Mouse (Mus musculus): ENCODE data around the gene Nr3c2. TPM values are rescaled to one million over a fixed set of nuclear protein-coding genes. Genes with fewer than 3 reads are reported as not detected.

Gene Nr3c2
- polyA plus RNA-seq, 1 experiment from 2014 or later, result 0.90 TPM

DNA sequence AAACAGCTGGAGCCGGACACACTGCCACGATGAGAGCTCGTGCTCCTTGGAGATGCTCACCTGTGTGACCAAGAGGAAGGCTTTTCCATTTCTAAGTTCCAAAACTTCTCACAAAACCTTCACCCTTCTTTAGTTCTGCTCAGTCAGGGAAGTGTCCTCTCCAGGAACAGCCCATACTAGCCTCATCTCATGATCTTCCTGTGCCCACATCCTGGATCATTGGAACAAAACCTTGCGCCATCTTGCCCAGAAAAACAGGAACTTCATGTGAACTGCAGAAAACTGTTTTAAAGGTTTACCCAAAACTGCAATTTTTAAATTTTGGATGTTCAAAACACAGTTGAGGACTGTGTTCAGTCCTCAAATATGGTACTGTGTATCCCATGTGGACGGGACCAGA, 142.0 kb downstream of the Nr3c2 start:
- Histone ChIP-seq H3K9me3 (replicated peaks) (no peaks in the 10 kb centered on the region), H3K4me3 (no peak overlapping the region), H3K27me3 (no peaks in the 10 kb centered on the region), H3K4me1 (no peaks in the 10 kb centered on the region), H3K36me3 (ENCODE audit: poor library complexity, severe bottlenecking) (no peaks in the 10 kb centered on the region), H3K4me2 (no peak overlapping the region), H3K9ac (no peak overlapping the region), H3K27ac (no peak overlapping the region)
- 93% methylated on average over 5 of the region's 5 CpGs for WGBS
- no peak for ATAC-seq

DNA sequence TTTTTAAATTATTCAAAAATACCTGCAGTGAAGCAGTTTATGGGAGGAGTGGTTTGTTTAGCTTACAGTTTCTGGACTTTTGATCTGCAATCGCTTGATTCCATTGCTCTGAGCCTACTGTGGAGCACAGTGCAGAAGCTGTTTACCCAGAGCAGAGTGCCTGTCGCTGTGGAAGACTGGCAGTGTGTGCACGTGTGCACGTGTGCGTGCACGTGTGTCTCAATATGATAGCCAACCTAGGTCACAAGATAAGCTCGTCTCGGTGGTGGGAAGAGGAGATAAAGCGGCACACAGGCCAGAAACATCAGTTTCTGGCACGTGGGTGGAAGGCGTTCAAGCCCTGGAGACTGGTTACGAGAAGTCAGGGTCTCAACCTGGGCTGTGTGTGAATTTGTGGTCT, 145.6 kb downstream of the Nr3c2 start:
- H3K4me2 ChIP-seq, result no peak overlapping the region
- WGBS, result 88% methylated on average over 12 of the region's 12 CpGs
- no peak overlapping the region for H3K4me3 ChIP-seq
- H3K4me1 ChIP-seq, result no peaks in the 10 kb centered on the region
- H3K9me3 ChIP-seq (replicated peaks), result no peaks in the 10 kb centered on the region
- no peaks in the 10 kb centered on the region for H3K36me3 ChIP-seq (ENCODE audit: poor library complexity, severe bottlenecking)
- H3K9ac ChIP-seq, result no peak overlapping the region
- no peaks in the 10 kb centered on the region for H3K27me3 ChIP-seq
- no peak overlapping the region for H3K27ac ChIP-seq
- ATAC-seq, result no peak

DNA sequence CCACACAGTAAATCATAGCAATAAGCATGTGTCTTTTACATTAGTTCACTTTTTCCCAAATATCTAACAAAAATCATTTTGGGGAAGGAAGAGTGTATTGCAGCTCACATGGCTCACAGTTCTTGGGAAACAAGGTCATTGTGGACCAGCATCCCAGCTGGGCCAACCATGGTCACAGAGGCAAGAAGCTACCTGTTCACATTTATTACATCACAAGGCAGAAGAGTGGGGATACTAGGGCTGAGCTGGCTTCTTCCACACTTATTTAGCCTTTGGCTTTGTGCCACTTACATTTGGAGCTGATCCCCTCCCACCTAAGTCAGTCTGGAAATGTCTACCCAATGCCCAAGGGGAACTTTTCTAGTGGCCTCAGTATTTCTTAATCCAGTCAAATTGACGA, 146.5 kb downstream of the Nr3c2 start:
- no peak overlapping the region for H3K4me3 ChIP-seq
- no peak overlapping the region for H3K9ac ChIP-seq
- no peaks in the 10 kb centered on the region for H3K27me3 ChIP-seq
- no peak overlapping the region for H3K27ac ChIP-seq
- H3K4me1 ChIP-seq, result no peaks in the 10 kb centered on the region
- no peak overlapping the region for H3K4me2 ChIP-seq
- 90% methylated on average over 1 of the region's 1 CpGs for WGBS
- ATAC-seq, result no peak
- H3K9me3 ChIP-seq (replicated peaks), result no peaks in the 10 kb centered on the region
- H3K36me3 ChIP-seq (ENCODE audit: poor library complexity, severe bottlenecking), result no peaks in the 10 kb centered on the region

DNA sequence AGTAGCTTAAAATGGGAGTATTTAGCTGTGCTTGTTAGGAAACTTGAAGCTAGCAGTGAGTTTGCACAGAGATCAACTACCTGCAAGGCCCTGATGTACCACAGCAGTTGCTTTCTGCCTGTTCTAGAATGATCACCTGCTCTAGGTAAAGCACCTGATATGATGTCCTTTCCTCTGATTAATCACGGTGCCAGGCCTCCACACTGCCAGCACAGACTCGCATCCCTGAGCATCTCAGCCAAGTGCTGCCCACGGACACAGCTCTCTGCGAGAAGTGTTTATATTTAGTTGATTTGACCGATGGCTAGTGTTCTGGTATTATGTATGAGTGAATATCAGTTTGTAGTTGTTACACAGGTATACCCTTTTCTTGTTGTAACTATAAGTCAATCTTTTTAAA, 147.0 kb downstream of the Nr3c2 start:
- Histone ChIP-seq H3K4me2 (no peak overlapping the region), H3K27ac (no peak overlapping the region), H3K4me1 (no peaks in the 10 kb centered on the region), H3K4me3 (no peak overlapping the region), H3K36me3 (ENCODE audit: poor library complexity, severe bottlenecking) (no peaks in the 10 kb centered on the region), H3K9ac (no peak overlapping the region), H3K27me3 (no peaks in the 10 kb centered on the region), H3K9me3 (replicated peaks) (no peaks in the 10 kb centered on the region)
- ATAC-seq, result no peak
- 95% methylated on average over 5 of the region's 5 CpGs for WGBS

DNA sequence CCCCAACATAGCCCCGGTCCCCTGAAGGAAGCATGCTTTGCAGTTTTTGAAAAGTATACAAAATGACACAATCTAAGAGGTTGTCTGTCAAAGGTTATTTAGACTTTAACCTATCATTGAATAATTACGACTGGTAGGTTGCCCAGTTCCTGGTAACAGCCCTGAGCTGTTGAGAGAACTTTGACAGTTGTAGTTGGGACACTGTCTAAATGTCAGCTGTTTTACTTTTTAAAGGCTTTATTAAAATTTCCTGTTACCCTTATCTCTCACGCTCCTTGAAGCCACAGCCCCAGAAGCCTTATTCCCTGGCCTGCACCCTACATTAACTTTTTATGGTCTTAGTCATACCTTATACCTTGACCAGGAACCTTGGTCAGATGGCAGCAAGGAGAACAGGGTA, 147.5 kb downstream of the Nr3c2 start:
- no peak overlapping the region for H3K4me2 ChIP-seq
- no peaks in the 10 kb centered on the region for H3K27me3 ChIP-seq
- no peaks in the 10 kb centered on the region for H3K9me3 ChIP-seq (replicated peaks)
- H3K4me3 ChIP-seq, result no peak overlapping the region
- ATAC-seq, result no peak
- WGBS, result 74% methylated on average over 3 of the region's 3 CpGs
- peaks cover 4% of the 10 kb centered on the region; the same call in 1 of the 2 replicates for H3K4me1 ChIP-seq
- H3K36me3 ChIP-seq (ENCODE audit: poor library complexity, severe bottlenecking), result no peaks in the 10 kb centered on the region
- no peak overlapping the region for H3K27ac ChIP-seq
- no peak overlapping the region for H3K9ac ChIP-seq

DNA sequence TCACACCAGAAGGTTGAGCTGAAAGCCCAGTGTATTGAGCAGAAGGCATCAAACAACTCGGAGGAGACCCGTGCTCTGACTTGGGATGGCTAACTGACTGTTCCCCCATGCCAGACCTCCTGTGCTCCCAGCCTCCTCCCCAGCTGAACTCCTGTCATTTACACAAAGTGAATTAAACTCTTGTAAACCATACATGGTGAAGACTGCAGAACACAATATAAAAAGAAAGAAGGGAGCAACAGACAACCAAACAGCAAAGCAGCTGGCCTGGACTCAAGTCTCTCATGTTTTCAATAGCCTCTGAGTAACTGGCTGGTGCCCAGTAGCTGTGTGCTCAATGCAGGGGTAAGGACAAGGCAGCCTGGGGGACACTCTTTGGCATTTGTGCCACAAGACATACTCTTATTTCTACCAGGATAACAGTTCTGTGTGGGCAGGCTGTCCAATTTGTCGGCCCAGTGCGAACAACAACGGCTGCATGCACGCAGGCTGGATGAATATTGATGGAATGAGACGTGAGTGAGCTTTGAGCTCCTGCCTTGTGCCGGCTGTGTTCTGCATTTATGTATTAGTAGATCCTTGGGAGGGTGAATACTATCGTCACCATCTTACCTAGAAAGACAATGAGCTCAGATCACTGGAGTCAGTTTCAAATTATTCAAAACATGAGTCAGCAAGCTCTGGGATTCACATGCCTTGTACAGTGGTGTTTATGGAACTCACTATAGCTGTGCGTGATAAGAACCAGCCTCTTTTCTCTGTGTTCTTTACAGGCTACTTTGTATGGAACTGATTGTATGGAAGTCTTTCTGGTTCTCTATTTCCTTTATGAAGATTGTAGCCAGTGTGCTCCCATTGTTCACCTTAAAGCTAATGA, 152.4 kb downstream of the Nr3c2 start:
- Histone ChIP-seq H3K9ac (no peak overlapping the region), H3K4me2 (no peak overlapping the region), H3K27me3 (no peaks in the 10 kb centered on the region), H3K9me3 (replicated peaks) (no peaks in the 10 kb centered on the region), H3K4me1 (peaks cover 7% of the 10 kb centered on the region; the same call in 1 of the 2 replicates), H3K4me3 (no peak overlapping the region), H3K36me3 (ENCODE audit: poor library complexity, severe bottlenecking) (no peaks in the 10 kb centered on the region), H3K27ac (no peak overlapping the region)
- peak; percentile 62 for ATAC-seq
- 70% methylated on average over 10 of the region's 10 CpGs for WGBS

DNA sequence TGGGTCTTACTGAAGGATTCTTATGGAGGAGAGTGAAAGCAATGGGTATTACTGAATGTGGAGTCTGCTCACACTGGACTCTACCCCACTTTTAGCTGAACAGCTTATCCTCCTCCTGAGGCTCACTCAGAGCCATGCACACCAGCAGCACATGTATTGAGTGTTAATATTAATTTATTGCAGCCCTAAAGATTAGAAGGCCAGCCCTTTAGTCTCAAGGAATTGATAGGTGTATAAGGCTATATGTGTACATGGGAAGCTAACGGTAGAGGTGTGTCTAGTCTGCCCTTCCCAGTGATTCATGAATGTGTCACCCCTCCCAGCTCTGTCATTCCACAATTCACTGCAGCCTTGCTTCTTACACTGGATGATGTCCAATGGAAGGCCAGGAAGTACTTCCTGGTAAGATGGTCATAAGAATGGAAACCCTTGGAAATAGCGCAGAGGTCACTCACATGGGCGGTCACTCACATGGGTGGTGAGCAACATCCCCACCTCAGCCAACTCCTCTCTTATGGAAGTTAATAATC, 156.3 kb downstream of the Nr3c2 start:
- peaks cover 7% of the 10 kb centered on the region; the same call in 1 of the 2 replicates for H3K4me1 ChIP-seq
- WGBS, result 95% methylated on average over 3 of the region's 3 CpGs
- no peaks in the 10 kb centered on the region for H3K9me3 ChIP-seq (replicated peaks)
- ATAC-seq, result no peak
- H3K27me3 ChIP-seq, result no peaks in the 10 kb centered on the region
- H3K36me3 ChIP-seq (ENCODE audit: poor library complexity, severe bottlenecking), result no peaks in the 10 kb centered on the region
- H3K27ac ChIP-seq, result no peak overlapping the region
- H3K4me3 ChIP-seq, result no peak overlapping the region
- no peak overlapping the region for H3K9ac ChIP-seq
- no peak overlapping the region for H3K4me2 ChIP-seq

DNA sequence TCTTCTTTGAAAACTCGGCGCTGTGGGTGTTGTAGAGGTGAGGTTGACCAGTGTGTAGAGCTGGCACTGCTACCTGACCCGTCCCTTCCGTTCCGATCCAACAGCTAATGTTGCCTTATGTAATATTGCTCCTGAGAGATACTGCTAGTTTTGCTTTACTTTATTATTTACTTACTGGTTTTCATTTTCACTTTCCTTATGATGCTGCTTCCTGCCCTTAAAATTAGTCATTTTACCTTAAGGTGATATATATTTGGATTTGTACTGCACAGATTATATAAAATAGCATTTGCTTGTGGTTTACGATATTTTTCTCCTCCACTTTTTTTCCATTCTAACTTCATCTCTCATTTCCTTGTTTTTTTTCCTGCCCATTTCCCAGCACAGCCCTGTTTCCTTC, 157.6 kb downstream of the Nr3c2 start:
- H3K4me1 ChIP-seq, result 0 out of 2 replicates have a peak, but pooled peaks cover 1% of the 10 kb centered on the region
- WGBS, result 92% methylated on average over 6 of the region's 6 CpGs
- ATAC-seq, result no peak
- H3K4me3 ChIP-seq, result no peak overlapping the region
- H3K27me3 ChIP-seq, result no peaks in the 10 kb centered on the region
- H3K9ac ChIP-seq, result no peak overlapping the region
- H3K4me2 ChIP-seq, result no peak overlapping the region
- H3K36me3 ChIP-seq (ENCODE audit: poor library complexity, severe bottlenecking), result no peaks in the 10 kb centered on the region
- no peaks in the 10 kb centered on the region for H3K9me3 ChIP-seq (replicated peaks)
- no peak overlapping the region for H3K27ac ChIP-seq

DNA sequence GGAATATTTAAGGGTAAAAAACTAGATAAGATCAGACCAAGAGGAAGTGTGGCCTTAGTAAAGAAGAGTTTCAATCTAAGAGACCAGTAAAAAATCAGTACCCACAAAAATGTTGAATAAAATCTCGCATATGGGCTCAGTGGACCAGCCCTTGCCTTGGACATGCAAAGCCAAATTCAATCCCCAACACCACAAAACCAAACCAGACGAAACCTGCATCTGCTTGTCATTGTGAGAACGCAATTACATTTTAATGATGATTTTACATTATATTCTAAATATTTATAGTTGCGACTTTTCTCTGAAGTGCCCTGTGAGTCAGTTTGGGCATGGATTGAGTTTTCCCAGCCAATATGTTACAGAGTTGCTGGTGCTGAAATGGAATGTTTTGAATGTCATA, 183.4 kb downstream of the Nr3c2 start:
- no peaks in the 10 kb centered on the region for H3K36me3 ChIP-seq (ENCODE audit: poor library complexity, severe bottlenecking)
- H3K4me3 ChIP-seq, result no peak overlapping the region
- H3K4me2 ChIP-seq, result no peak overlapping the region
- H3K27ac ChIP-seq, result no peak overlapping the region
- ATAC-seq, result no peak
- H3K9me3 ChIP-seq (replicated peaks), result no peaks in the 10 kb centered on the region
- H3K27me3 ChIP-seq, result no peaks in the 10 kb centered on the region
- WGBS, result 91% methylated on average over 4 of the region's 4 CpGs
- no peaks in the 10 kb centered on the region for H3K4me1 ChIP-seq
- H3K9ac ChIP-seq, result no peak overlapping the region

DNA sequence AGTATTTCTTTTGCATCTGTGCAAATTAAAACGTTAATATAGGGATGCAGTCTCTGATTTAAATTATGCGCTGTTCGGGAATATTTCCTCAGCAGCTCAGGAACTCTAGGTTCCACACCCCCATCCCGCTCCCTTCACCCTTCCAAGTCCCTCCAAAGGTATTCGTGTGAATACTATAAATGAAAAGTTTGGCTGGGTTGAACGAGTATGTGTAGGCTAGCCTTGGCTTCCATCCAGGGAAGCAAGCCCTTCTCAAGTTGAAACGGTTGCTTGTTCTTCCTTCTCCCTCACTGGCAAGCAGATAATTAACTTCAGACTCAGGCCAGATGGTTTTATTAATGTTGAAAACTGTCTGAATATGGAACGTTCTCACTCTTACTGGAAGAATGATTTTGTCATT, 186.8 kb downstream of the Nr3c2 start:
- Histone ChIP-seq H3K4me2 (no peak overlapping the region), H3K36me3 (ENCODE audit: poor library complexity, severe bottlenecking) (no peaks in the 10 kb centered on the region), H3K4me1 (no peaks in the 10 kb centered on the region), H3K9ac (no peak overlapping the region), H3K27me3 (no peaks in the 10 kb centered on the region), H3K4me3 (no peak overlapping the region), H3K27ac (no peak overlapping the region), H3K9me3 (replicated peaks) (no peaks in the 10 kb centered on the region)
- 71% methylated on average over 8 of the region's 8 CpGs for WGBS
- no peak for ATAC-seq

DNA sequence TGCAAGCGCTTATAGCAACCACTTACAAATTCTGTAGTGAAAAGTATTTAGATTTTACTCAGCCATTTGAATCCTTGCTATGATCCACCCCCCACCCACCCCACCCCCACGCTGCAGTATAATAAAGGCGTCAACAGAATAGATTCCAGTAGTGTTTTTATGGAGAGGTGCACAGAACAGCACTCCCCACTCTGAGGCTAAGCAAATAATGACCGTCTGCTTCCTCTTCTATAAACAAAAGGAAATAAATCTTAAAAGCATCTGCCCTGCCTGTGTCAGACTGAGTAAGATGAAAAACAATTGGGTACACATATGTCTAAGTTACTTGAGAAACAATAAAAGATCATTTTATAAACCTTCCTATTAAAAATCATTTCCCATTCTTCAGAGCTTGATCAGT, 197.5 kb downstream of the Nr3c2 start:
- Histone ChIP-seq H3K27me3 (no peaks in the 10 kb centered on the region), H3K4me3 (no peak overlapping the region), H3K9ac (no peak overlapping the region), H3K36me3 (ENCODE audit: poor library complexity, severe bottlenecking) (no peaks in the 10 kb centered on the region), H3K27ac (no peak overlapping the region), H3K4me2 (no peak overlapping the region), H3K9me3 (replicated peaks) (no peaks in the 10 kb centered on the region), H3K4me1 (no peaks in the 10 kb centered on the region)
- 71% methylated on average over 4 of the region's 4 CpGs for WGBS
- no peak for ATAC-seq

DNA sequence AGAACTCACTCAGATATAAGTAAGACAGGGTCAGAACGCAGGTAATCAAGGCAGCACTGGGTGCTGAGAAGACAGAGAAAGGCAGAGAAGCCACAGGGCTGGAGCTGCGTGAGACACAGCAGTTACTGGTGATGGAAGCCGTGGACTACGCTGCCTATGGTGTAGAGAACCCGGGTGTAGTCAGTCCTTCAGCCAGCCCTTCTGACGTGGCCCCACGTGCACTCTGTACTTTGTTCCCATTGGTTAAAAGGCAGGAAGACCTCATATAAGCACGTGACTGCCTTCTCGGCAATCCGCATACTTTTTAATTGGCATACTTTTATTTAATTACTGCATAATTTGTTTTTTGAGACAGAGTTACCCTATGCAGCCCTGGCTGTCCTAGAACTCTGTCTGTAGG, 198.9 kb downstream of the Nr3c2 start:
- Histone ChIP-seq H3K9ac (no peak overlapping the region), H3K9me3 (replicated peaks) (no peaks in the 10 kb centered on the region), H3K27ac (no peak overlapping the region), H3K27me3 (no peaks in the 10 kb centered on the region), H3K4me2 (no peak overlapping the region), H3K4me1 (no peaks in the 10 kb centered on the region), H3K4me3 (no peak overlapping the region), H3K36me3 (ENCODE audit: poor library complexity, severe bottlenecking) (no peaks in the 10 kb centered on the region)
- 89% methylated on average over 10 of the region's 10 CpGs for WGBS
- no peak for ATAC-seq

DNA sequence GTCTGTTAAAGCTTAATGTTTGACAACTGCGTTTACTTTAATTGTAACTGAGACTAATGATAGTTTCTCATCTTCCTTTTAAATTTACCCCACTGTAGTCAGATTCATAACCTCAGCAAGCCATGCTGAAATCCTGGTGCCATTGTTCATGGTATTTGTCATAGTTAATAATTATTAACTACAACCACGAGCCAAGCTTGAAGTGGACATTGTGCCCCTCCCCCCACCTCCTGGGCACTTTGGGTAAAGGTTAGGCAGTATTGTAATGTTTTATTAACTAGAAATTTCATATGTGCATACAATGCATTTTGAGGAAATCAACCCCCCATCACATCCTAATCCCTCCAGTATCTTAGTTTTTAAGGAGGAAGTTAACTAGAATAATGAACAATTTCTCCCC, 201.1 kb downstream of the Nr3c2 start:
- Histone ChIP-seq H3K36me3 (ENCODE audit: poor library complexity, severe bottlenecking) (no peaks in the 10 kb centered on the region), H3K9ac (no peak overlapping the region), H3K4me1 (no peaks in the 10 kb centered on the region), H3K4me3 (no peak overlapping the region), H3K9me3 (replicated peaks) (no peaks in the 10 kb centered on the region), H3K4me2 (no peak overlapping the region), H3K27ac (no peak overlapping the region), H3K27me3 (no peaks in the 10 kb centered on the region)
- 90% methylated on average over 2 of the region's 2 CpGs for WGBS
- ATAC-seq, result no peak
